Mouse (Mus musculus) gonadal fat pad, adult 2 months (tissue): ENCODE measurements at regions not wholly inside any gene's neighbourhood (a gene's known extent, or its start where the extent isn't known, plus 50 kb on each side); places are given as distances from the start of the nearest gene placed in this dataset.

Source experiments
- DNase-seq: peaks from one replicate; pipeline ENCODE4 v3.0.0-alpha.2; 2012; ENCODE audit warnings: low read depth

- DNase-seq, result no peak
Observed at GRCm38 (mm10) chr1:73727781-73728180, 396.5 kb downstream of the Tns1 start.

GRCm38 (mm10) chr1:73726658-73727057, 397.6 kb downstream of the Tns1 start:
- no peak for DNase-seq

- no peak for DNase-seq
Observed at GRCm38 (mm10) chr1:73725486-73725885, 398.8 kb downstream of the Tns1 start.

GRCm38 (mm10) chr1:73724551-73724950, 399.7 kb downstream of the Tns1 start:
- no peak for DNase-seq

- DNase-seq, result no peak
Observed at GRCm38 (mm10) chr1:73721486-73722225, 402.6 kb downstream of the Tns1 start.

GRCm38 (mm10) chr1:73718421-73718820, 405.8 kb downstream of the Tns1 start:
- DNase-seq, result no peak

GRCm38 (mm10) chr1:73717401-73717800, 406.8 kb downstream of the Tns1 start:
- DNase-seq, result no peak

GRCm38 (mm10) chr1:73716901-73717300, 407.3 kb downstream of the Tns1 start:
- no peak for DNase-seq

- no peak for DNase-seq
Observed at GRCm38 (mm10) chr1:73715571-73715970, 408.7 kb downstream of the Tns1 start.

GRCm38 (mm10) chr1:73702428-73702842, 421.8 kb downstream of the Tns1 start:
- DNase-seq, result no peak

GRCm38 (mm10) chr1:73693537-73693936, 430.7 kb downstream of the Tns1 start:
- no peak for DNase-seq

GRCm38 (mm10) chr1:73685734-73686133, 438.5 kb downstream of the Tns1 start:
- DNase-seq, result no peak

- no peak for DNase-seq
Observed at GRCm38 (mm10) chr1:73685066-73685465, 439.2 kb downstream of the Tns1 start.

- DNase-seq, result no peak
Observed at GRCm38 (mm10) chr1:73684166-73684565, 440.1 kb downstream of the Tns1 start.

- DNase-seq, result no peak
Observed at GRCm38 (mm10) chr1:73683132-73683888, 440.9 kb downstream of the Tns1 start.

- no peak for DNase-seq
Observed at GRCm38 (mm10) chr1:73681697-73682096, 442.6 kb downstream of the Tns1 start.

- DNase-seq, result no peak
Observed at GRCm38 (mm10) chr1:73680829-73681228, 443.4 kb downstream of the Tns1 start.

- no peak for DNase-seq
Observed at GRCm38 (mm10) chr1:73673851-73674235, 450.4 kb downstream of the Tns1 start.

GRCm38 (mm10) chr1:73673191-73673850, 450.9 kb downstream of the Tns1 start:
- no peak for DNase-seq

GRCm38 (mm10) chr1:73672239-73672638, 452.0 kb downstream of the Tns1 start:
- DNase-seq, result no peak

- no peak for DNase-seq
Observed at GRCm38 (mm10) chr1:73668691-73669090, 455.6 kb downstream of the Tns1 start.

- no peak for DNase-seq
Observed at GRCm38 (mm10) chr1:73663546-73663945, 460.7 kb downstream of the Tns1 start.

- DNase-seq, result no peak
Observed at GRCm38 (mm10) chr1:73645011-73645410, 479.2 kb downstream of the Tns1 start.
